Mouse (Mus musculus): ENCODE results near the gene Sept4. TPM values are rescaled to one million over a fixed set of nuclear protein-coding genes. Genes with fewer than 3 reads are reported as not detected.
A peak's percentile ranks its signal among the peaks of the same experiment; 100 is the strongest.

Sept4 gene
- total and polyA plus RNA-seq, 3 experiments = 1.5 to 2.4 TPM; not detected in 1

- TF ChIP-seq ELF1 (IDR thresholded peaks at IDR 0.05; ENCODE audit: low read depth, low read length) = peak; percentile 94
- peak; percentile 80 for TF ChIP-seq TCF12 (IDR thresholded peaks at IDR 0.05; ENCODE audit: low read depth, low read length)
- TF ChIP-seq MEF2A (IDR thresholded peaks at IDR 0.05; ENCODE audit: extremely low read depth, insufficient replicate concordance, low read depth, low read length, poor library complexity, severe bottlenecking) = no peak
- TF ChIP-seq POLR2AphosphoS2 (IDR thresholded peaks at IDR 0.05; ENCODE audit: low read length) = peak; percentile 97; the same call in 1 of the 2 replicates
- no peak for TF ChIP-seq MAFK (IDR thresholded peaks at IDR 0.05; ENCODE audit: borderline replicate concordance, low read depth, low read length)
- no peak for TF ChIP-seq POLR2AphosphoS5 (IDR thresholded peaks at IDR 0.05; ENCODE audit: borderline replicate concordance, low read depth, low read length)
- TF ChIP-seq HCFC1 (IDR thresholded peaks at IDR 0.05; ENCODE audit: low read depth, low read length) = peak; percentile 95
- no peak for TF ChIP-seq SMC3 (IDR thresholded peaks at IDR 0.05; ENCODE audit: low read depth, low read length)
- TF ChIP-seq RAD21 (IDR thresholded peaks at IDR 0.05; ENCODE audit: low read depth, low read length) = no peak
- TF ChIP-seq ZC3H11A (IDR thresholded peaks at IDR 0.05; ENCODE audit: low read depth, low read length) = no peak
- no peak for TF ChIP-seq CTCF (IDR thresholded peaks at IDR 0.05 in 2 of 3, conservative IDR thresholded peaks at IDR 0.05 in 1 of 3; ENCODE audit: control insufficient read depth in 1 of 3, insufficient read depth in 1 of 3, low read depth in 2 of 3, low read length in 3 of 3, poor library complexity in 1 of 3, severe bottlenecking in 1 of 3)
- no peak; the same call in 1 of the 2 replicates for TF ChIP-seq UBTF (IDR thresholded peaks at IDR 0.05; ENCODE audit: borderline replicate concordance, insufficient read depth, low read depth, low read length)
- TF ChIP-seq RCOR1 (IDR thresholded peaks at IDR 0.05; ENCODE audit: low read depth, low read length) = no peak
- no peak for TF ChIP-seq GATA1 (IDR thresholded peaks at IDR 0.05; ENCODE audit: low read depth, low read length)
Measured at GRCm38 (mm10) chr11:87591526-87592353, 23.0 kb downstream of the Sept4 start, which contains the start of gene Mtmr4 (continued).

- DNase-seq (ENCODE audit: low read depth, low spot score) = no peak
- Histone ChIP-seq H3K4me3 (ENCODE audit: control insufficient read depth in 1 of 2, insufficient read depth in 1 of 2, low read depth in 2 of 2, low read length in 2 of 2) (peak overlapping the region; percentile 65 to 83), H3K9me3 (replicated peaks; ENCODE audit: insufficient read depth, low read length) (no peaks in the 10 kb centered on the region), H3K27me3 (ENCODE audit: control insufficient read depth in 1 of 2, insufficient read depth in 2 of 2, low read length in 2 of 2) (no peaks in the 10 kb centered on the region), H3K27ac (ENCODE audit: control insufficient read depth, low read depth, low read length) (peak overlapping the region; percentile 56), H3K4me1 (ENCODE audit: control insufficient read depth in 1 of 2, insufficient read depth in 2 of 2, low read length in 2 of 2) (peaks cover 5 to 17% of the 10 kb centered on the region in 2 experiments; a peak in 3 of 4 replicates), H3K36me3 (ENCODE audit: control insufficient read depth in 1 of 2, insufficient read depth in 2 of 2, low read length in 2 of 2) (peaks cover 0 to 13% of the 10 kb centered on the region in 2 experiments; a peak in 2 of 4 replicates), H3K9ac (ENCODE audit: control insufficient read depth, low read depth, low read length, poor library complexity, severe bottlenecking) (peak overlapping the region; percentile 69), H3K79me2 (ENCODE audit: control insufficient read depth, insufficient read depth, low read length, poor library complexity) (peaks cover 26% of the 10 kb centered on the region)
- TF ChIP-seq CTCF (IDR thresholded peaks at IDR 0.05 in 2 of 3, conservative IDR thresholded peaks at IDR 0.05 in 1 of 3; ENCODE audit: control insufficient read depth in 1 of 3, insufficient read depth in 1 of 3, low read depth in 2 of 3, low read length in 3 of 3, poor library complexity in 1 of 3, severe bottlenecking in 1 of 3) = peak in 1 of 3 experiments; percentile 42; a peak in 3 of 6 replicates
- no peak for TF ChIP-seq ZC3H11A (IDR thresholded peaks at IDR 0.05; ENCODE audit: low read depth, low read length)
- 0 out of 2 replicates have a peak, but pooled peaks have one; percentile 48 for TF ChIP-seq UBTF (IDR thresholded peaks at IDR 0.05; ENCODE audit: borderline replicate concordance, insufficient read depth, low read depth, low read length)
- peak; percentile 46 to 53; a peak in 1 of 4 replicates for TF ChIP-seq POLR2A (IDR thresholded peaks at IDR 0.05; ENCODE audit: control insufficient read depth in 1 of 2, insufficient read depth in 1 of 2, low read depth in 1 of 2, low read length in 2 of 2, poor library complexity in 1 of 2)
- TF ChIP-seq NELFE (IDR thresholded peaks at IDR 0.05; ENCODE audit: low read depth, low read length) = 0 out of 2 replicates have a peak, but pooled peaks have one; percentile 24
- TF ChIP-seq MAZ (IDR thresholded peaks at IDR 0.05; ENCODE audit: low read depth, low read length) = 0 out of 2 replicates have a peak, but pooled peaks have one; percentile 0
Measured at GRCm38 (mm10) chr11:87592354-87592695, 23.6 kb downstream of the Sept4 start.

Measured in MEL (cell line).